Mouse (Mus musculus): Measurements from ENCODE around the gene Tmem132d.

DNA sequence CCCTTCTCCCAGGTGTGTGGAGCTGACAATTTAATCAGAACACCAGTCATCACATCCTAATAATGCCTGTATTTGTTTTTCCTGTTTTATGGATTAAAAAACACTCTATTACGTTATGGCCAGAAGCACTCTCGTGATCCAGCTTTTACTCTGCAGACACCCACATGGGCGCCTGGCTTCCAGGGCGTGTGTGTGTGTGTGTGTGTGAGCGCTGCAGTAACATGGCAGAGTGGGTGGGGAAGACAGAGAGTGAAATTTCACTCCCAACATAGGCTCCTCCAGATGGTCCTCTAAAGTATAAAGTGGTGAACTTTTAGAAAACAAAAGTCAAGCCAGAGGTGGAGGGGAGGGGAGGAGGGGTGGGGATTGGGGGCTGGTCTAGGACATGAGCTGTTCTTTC, 442.1 kb downstream of the Tmem132d start:
- TF ChIP-seq CTCF (IDR thresholded peaks at IDR 0.05; ENCODE audit: borderline replicate concordance, insufficient read depth, low read length), result no peak
- no peak for TF ChIP-seq POLR2A (IDR thresholded peaks at IDR 0.05; ENCODE audit: low read depth, low read length)

All from embryonic fibroblast, embryonic 13.5 days (primary cell).